Mouse (Mus musculus) right cerebral cortex, postnatal 4 days (tissue): ENCODE results near the gene Slc39a11.

ENCODE experiments used
- DNase-seq: peaks from one replicate; pipeline ENCODE4 v3.0.0-alpha.2; 2022

Slc39a11 gene

DNA sequence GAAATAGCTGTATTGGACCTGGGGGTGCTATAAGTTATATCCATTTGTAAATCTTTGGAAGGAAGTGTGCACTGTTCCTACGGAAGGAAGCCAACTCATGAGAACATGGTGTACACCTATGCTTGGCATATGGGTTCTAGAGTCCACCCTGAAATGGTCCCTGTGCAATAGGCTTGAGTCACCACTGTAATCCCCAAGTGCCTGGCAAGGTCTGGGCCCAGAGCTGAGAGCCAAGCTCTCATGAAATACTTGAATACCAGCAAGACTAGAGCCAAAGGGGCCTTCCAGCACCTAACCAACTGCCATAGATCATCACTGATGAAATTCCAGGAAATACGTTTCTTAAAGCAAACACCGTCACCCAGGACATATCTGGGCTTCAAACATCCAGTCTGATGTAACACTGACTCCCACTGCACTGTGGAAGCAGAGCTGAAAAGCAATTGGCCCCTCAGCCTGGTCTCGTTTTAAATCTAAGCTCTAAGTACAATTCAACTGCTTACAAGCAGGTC is 111.4 kb downstream of the Slc39a11 start:
- DNase-seq, result no peak

DNA sequence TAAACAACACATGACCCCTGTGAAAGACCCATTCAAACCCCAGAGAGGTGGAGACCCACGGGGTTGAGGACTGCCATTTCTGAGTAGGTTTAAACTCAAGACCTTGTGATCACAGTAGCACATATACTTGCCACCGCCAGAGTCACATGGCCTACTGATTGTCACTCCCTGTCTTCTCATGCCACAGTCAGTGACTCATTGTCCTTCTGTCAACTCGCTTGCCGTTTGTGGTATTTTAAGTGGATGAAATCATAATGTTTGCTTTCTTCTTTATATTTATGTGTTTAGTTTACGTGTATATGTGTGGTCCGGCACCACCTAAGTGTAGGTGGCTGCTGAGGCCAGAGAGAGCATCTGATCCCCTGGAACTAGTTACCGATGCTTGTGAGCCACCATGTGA is 112.2 kb downstream of the Slc39a11 start:
- DNase-seq, result no peak

DNA sequence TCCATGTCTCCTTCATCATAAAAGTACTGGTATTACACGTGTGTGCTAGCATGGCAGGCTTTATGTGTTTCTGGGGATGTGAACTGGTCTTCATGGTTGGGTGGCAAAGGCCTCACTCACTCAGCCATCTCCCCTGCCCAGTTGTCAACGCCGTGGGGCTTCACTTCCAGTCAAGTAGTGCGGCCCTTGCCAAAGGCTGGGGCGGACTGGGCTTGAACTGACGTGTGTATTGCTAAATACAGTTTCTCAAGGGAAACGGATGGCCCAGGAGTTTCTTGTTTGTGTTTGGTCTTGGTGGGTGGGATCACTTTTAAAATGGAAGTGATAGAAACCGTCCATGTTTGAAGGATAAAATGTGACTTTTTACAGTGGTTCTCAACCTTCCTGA is 112.7 kb downstream of the Slc39a11 start:
- no peak for DNase-seq

- no peak for DNase-seq
Measured at GRCm38 (mm10) chr11:113536308-113537198, 113.3 kb downstream of the Slc39a11 start.

DNA sequence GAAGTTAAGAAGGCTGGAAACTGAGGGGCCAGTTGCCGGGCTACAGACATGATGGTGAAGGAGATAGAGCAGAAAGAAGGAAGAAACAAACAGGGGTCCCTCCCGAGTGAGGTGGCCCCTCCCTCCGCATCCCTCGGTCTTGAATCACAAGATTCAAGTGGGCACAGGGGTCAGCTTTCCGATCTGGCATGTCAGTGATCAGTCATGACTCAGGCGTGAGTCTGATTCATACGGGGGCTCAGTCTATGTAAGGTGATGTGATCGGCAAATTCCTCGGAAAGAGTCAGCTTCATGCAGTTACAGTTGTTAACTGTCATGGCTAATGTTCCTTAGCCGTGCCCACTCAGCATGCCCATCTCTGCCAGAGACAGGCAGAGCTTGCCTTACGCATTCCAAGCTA is 115.5 kb downstream of the Slc39a11 start:
- DNase-seq, result no peak

- no peak for DNase-seq
Measured at GRCm38 (mm10) chr11:113533931-113534330, 115.9 kb downstream of the Slc39a11 start.

GRCm38 (mm10) chr11:113528391-113528790 is 121.5 kb downstream of the Slc39a11 start:
- DNase-seq, result no peak

DNA sequence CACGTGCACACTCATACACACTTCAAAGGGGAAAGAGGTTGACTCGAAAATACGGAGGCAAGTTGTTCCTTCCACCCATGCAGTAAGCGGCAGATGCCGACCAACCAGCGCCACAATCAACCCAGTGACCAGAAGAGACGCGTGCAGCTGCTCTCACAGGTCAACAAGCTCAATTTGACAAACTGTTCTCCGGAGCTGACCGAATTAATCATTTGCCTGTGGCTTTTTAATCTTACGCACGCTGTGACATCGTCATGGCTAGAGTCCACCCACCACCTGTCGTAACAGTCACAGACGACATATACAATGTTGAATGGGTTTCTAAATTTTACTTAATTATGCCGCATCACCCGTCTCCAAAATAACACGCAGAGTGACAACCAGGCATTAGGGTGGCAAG is 124.1 kb downstream of the Slc39a11 start:
- no peak for DNase-seq

DNA sequence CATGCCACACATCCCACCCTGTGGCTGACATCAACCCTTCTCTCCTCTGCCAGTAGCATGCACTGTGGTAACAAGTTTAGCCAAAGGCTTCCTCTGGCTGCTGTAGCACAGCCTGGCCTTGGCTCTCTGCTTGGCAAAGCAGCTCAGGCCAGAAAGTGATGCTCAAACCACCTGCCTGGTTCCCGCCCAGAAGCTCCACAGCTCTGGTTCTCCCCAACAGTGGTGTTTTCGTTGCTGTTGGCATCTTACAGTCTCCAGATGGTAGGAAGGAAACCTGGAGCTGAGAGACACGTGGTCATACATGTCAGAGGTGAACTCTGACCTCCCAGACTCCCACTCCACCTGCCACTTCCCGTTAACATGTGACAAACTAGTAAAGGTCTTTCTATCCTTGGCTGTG is 127.2 kb downstream of the Slc39a11 start:
- no peak for DNase-seq

DNA sequence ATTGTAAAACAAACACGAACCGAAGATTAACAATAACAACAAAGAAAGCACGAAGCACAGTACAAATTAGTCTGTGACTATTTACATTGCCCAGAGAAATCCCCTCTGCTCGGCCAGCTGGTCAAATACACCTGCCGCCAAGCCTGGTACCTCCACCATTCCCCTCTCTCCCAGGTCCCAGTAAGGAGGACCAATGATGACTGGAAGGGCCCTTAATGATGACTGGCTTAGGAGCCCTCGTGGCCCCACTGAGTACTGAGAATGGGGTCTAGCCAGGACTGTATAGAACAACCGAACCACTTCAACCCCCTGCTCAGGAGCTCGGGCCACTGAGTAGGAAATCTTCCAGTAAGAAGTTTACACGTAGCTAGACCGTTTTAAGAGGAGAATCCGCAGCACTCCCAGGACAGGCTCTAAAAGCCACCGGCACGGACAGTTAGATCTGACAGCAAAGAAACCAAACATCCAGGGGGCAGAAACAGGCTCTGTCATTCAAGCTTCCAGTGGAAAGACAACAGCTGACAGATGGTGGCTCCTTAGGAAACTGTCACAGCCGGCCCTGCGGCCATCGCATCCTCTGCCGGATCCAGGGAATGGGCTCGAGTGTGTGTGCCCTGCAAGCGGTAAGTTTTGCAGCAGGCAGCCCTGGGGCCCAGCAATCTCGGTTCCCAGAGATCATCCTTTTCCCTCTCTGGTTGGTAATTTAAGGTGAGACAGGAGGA is 128.2 kb downstream of the Slc39a11 start:
- DNase-seq, result no peak

GRCm38 (mm10) chr11:113520851-113521461 is 128.9 kb downstream of the Slc39a11 start:
- no peak for DNase-seq

DNA sequence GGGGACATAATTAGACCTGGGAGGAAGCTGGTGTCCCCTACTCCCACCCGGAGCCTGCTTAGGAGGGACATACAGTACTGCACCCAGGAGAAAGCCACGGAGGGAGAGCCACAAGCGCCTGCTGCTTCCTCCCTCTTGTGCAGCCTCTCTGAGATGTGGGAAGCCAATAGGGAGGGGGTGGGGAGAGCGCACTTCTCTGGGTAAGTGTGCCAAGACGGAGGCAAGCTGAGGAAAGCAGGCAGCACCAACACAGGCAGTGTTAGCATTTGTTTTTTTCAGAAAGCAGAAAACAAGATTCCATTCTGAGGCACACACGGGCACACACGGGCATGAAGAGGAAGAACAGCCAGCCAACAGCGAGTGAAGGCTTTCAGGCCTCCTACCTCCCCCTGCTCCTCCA is 129.5 kb downstream of the Slc39a11 start:
- DNase-seq, result no peak

GRCm38 (mm10) chr11:113519973-113520372 is 129.9 kb downstream of the Slc39a11 start:
- DNase-seq, result no peak

GRCm38 (mm10) chr11:113518176-113518575 is 131.7 kb downstream of the Slc39a11 start:
- no peak for DNase-seq

DNA sequence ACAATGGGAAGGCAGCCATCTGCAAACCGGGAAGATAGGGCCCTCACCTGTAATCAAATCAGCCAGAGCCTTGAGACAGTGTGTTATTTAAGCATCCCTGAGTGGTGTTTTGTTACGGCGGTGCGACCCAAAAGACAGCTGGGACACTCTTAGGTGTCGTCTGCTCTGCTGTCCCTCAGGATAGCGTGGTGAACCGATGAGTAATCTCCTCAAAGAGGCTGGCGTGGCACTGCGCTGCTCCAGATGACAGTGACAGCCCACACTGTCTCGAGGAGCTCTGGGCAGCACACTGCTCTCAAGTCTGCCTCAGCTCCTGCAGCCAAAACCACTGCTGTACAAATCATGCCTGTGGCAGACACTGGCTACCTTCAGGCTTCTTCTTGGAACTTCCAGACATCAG is 133.7 kb downstream of the Slc39a11 start:
- no peak for DNase-seq

GRCm38 (mm10) chr11:113512976-113513375 is 136.9 kb downstream of the Slc39a11 start:
- no peak for DNase-seq

GRCm38 (mm10) chr11:113512150-113512549 is 137.7 kb downstream of the Slc39a11 start:
- DNase-seq, result no peak

DNA sequence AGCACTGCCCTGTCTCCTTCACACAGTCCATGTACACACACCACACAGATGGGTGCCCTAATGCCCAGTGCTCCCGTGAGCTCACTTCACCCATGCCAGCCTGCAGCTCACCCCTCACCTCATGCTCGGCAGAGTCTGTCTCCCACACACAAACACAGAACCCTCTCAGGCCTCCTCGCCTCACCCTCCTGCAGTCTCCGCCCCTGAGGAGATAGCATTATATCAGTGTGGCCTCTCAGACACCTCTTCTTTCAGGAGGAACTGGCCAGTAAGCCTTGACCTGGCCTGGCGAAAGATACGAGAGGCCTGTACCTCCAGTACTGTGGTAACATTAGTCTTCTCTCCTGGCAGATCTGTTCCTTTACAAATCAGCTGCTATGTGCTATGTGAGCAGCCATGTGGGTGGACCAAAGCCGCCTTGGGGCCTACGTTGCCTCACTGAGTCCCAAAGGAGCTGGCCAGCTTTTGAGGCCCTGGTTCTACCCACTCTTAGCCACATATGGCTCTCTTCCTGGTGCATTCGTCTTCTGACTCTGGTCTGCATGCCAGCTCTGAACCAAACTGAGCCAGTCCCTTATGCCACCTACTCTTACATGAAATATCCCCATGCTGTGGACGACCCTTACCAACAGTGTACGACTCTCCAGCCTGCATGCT is 138.8 kb downstream of the Slc39a11 start:
- no peak for DNase-seq

DNA sequence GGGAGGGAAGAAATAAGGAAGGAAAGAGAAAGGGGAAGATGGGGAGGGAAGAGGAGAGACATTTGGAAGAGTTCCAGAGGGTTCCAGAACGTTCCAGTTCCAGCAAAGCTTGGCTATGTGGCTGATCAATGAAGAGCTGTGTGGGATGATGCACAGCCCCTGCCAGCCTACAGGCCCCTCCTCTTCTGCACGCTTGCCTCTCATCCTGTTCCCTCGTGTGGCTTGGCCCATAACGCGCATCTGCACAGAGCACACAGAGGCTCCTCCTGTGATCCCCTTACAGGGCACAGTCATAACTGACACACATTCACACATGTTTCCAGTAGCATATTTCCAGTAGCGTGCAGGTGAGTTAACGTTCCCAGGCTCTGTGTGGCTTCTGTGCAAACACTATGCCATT is 139.6 kb downstream of the Slc39a11 start:
- DNase-seq, result no peak

GRCm38 (mm10) chr11:113507716-113508480 is 142.0 kb downstream of the Slc39a11 start:
- no peak for DNase-seq

- DNase-seq, result no peak
Measured at GRCm38 (mm10) chr11:113505551-113506160, 144.2 kb downstream of the Slc39a11 start.
